Mouse (Mus musculus) hindbrain, embryonic 15.5 days (tissue): ENCODE results near the gene Rubcn. TPM values are rescaled to one million over a fixed set of nuclear protein-coding genes. Genes with fewer than 3 reads are reported as not detected.
A peak's percentile ranks its signal among the peaks of the same experiment; 100 is the strongest.
"Not testable (repeated sequence)": the region's sequence is repeated elsewhere in the genome, so short reads cannot be mapped to it uniquely, and the experiment has no call there.

Experiments
- ATAC-seq: fragments of 200-750 bp; cut with Nextera tagmentation; 2 replicates; pipeline ENCODE4 v1.8.0; 2017; ENCODE audit warnings: low read depth, moderate number of reproducible peaks, moderate TSS enrichment; ENCODE audit not compliant: low FRiP score
- H3K27ac ChIP-seq: fragments of 300-500 bp; sonication (generic); replicated peaks from 2 replicates; pipeline ENCODE4 v1.5.1; 2015; ENCODE audit warnings: mild to moderate bottlenecking, inconsistent platforms
- H3K27me3 ChIP-seq: fragments of 300-500 bp; sonication (generic); 2 replicates; pipeline ENCODE4 v1.6.1; 2015; ENCODE audit warnings: control low read depth, inconsistent platforms
- H3K36me3 ChIP-seq: fragments of 300-500 bp; sonication (generic); 2 replicates; pipeline ENCODE4 v1.6.1; 2015; ENCODE audit warnings: control low read depth, inconsistent platforms
- H3K4me1 ChIP-seq: fragments of 300-500 bp; sonication (generic); replicated peaks from 2 replicates; pipeline ENCODE4 v1.6.1; 2015; ENCODE audit warnings: control low read depth, inconsistent platforms
- H3K4me2 ChIP-seq: fragments of 300-500 bp; sonication (generic); 2 replicates; pipeline ENCODE4 v1.6.1; 2015; ENCODE audit warnings: moderate library complexity, mild to moderate bottlenecking, inconsistent platforms
- H3K4me3 ChIP-seq: fragments of 300-500 bp; sonication (generic); 2 replicates; pipeline ENCODE4 v1.5.1; 2015; ENCODE audit warnings: mild to moderate bottlenecking, inconsistent platforms
- H3K9ac ChIP-seq: fragments of 300-500 bp; sonication (generic); 2 replicates; pipeline ENCODE4 v1.6.1; 2015; ENCODE audit warnings: inconsistent platforms
- H3K9me3 ChIP-seq: fragments of 300-500 bp; sonication (generic); 2 replicates; pipeline ENCODE4 v1.6.1; 2016; ENCODE audit warnings: control low read depth, inconsistent platforms
- WGBS: fragments of 180-500 bp; shearing (Covaris S2); methylation state at CpG from one replicate; pipeline ENCODE4 v1.1.7; 2015; 5-methylcytosine and 5-hydroxymethylcytosine counted together
- polyA plus RNA-seq: library from polyadenylated mRNA; unstranded; fragments of >200 nt; fragmentation: Nextera tagmentation; extraction: Ambion mirVana; gene quantifications from 2 replicates; pipeline ENCODE4 v1.2.1, GENCODE M21; 2015

The Rubcn gene
- 36.1 and 38.4 TPM in 2 replicates for polyA plus RNA-seq

- Histone ChIP-seq H3K4me2 (peak within 1 kb of the TSS; percentile 86), H3K27me3 (no peaks in the 10 kb centered on the region), H3K36me3 (no peaks in the 10 kb centered on the region), H3K9ac (peak within 1 kb of the TSS; percentile 91), H3K27ac (peak within 1 kb of the TSS; percentile 87), H3K9me3 (no peaks in the 10 kb centered on the region), H3K4me1 (peaks cover 37% of the 10 kb centered on the region), H3K4me3 (peak within 1 kb of the TSS; percentile 98)
- under 1% methylated on average over 61 of the region's 83 CpGs for WGBS
- peak; percentile 98 for ATAC-seq
Measured at GRCm38 (mm10) chr16:32877343-32878156, at the start of gene Rubcn, which contains the start of gene Fyttd1. Rubcn (minus strand) TSS chr16:32877766. Fyttd1 (plus strand) TSS chr16:32877500.

GRCm38 (mm10) chr16:32927044-32927443, 49.5 kb upstream of the Rubcn start:
- no peak overlapping the region for H3K4me3 ChIP-seq
- no peaks in the 10 kb centered on the region for H3K27me3 ChIP-seq
- H3K9ac ChIP-seq = no peak overlapping the region
- H3K9me3 ChIP-seq = no peaks in the 10 kb centered on the region
- 0 out of 2 replicates have a peak, but pooled peaks cover 3% of the 10 kb centered on the region for H3K4me1 ChIP-seq
- 94% methylated on average over 8 of the region's 8 CpGs for WGBS
- no peak for ATAC-seq
- H3K27ac ChIP-seq = no peak overlapping the region
- H3K4me2 ChIP-seq = no peak overlapping the region
- peaks cover 8% of the 10 kb centered on the region for H3K36me3 ChIP-seq

- not testable (repeated sequence) for H3K4me2 ChIP-seq, H3K4me1 ChIP-seq, ATAC-seq, H3K9ac ChIP-seq, H3K9me3 ChIP-seq, H3K36me3 ChIP-seq, H3K27me3 ChIP-seq, H3K27ac ChIP-seq, H3K4me3 ChIP-seq
- WGBS = 91% methylated on average over 9 of the region's 9 CpGs
Measured at GRCm38 (mm10) chr16:32926629-32927028, 49.1 kb upstream of the Rubcn start.

GRCm38 (mm10) chr16:32915292-32916068, 37.9 kb upstream of the Rubcn start:
- Histone ChIP-seq H3K36me3 (no peaks in the 10 kb centered on the region), H3K9ac (no peak overlapping the region), H3K4me2 (peak overlapping the region; percentile 87), H3K4me1 (peaks cover 13% of the 10 kb centered on the region), H3K27me3 (no peaks in the 10 kb centered on the region), H3K27ac (no peak overlapping the region), H3K9me3 (0 out of 2 replicates have a peak, but pooled peaks cover 3% of the 10 kb centered on the region), H3K4me3 (peak overlapping the region; percentile 87)
- 75% methylated on average over 9 of the region's 9 CpGs for WGBS
- ATAC-seq = no peak

GRCm38 (mm10) chr16:32913937-32914881, 36.6 kb upstream of the Rubcn start, which contains the start of gene Lrch3:
Lrch3 (plus strand) TSS chr16:32914100.
- Histone ChIP-seq H3K9me3 (no peaks in the 10 kb centered on the region), H3K4me1 (peaks cover 13% of the 10 kb centered on the region), H3K4me2 (peak within 1 kb of the TSS; percentile 87), H3K27me3 (no peaks in the 10 kb centered on the region), H3K4me3 (peak within 1 kb of the TSS; percentile 87), H3K27ac (peak within 1 kb of the TSS; percentile 92), H3K9ac (peak within 1 kb of the TSS; percentile 93), H3K36me3 (no peaks in the 10 kb centered on the region)
- peak; percentile 94 for ATAC-seq
- under 1% methylated on average over 80 of the region's 85 CpGs for WGBS

GRCm38 (mm10) chr16:32913212-32913611, 35.6 kb upstream of the Rubcn start:
- WGBS = 69% methylated on average over 7 of the region's 7 CpGs
- peak overlapping the region; percentile 87; the same call in 1 of the 2 replicates for H3K4me3 ChIP-seq

GRCm38 (mm10) chr16:32906727-32907126, 29.2 kb upstream of the Rubcn start:
- no peak overlapping the region for H3K4me2 ChIP-seq
- ATAC-seq = no peak
- H3K9ac ChIP-seq = no peak overlapping the region
- peaks cover 23% of the 10 kb centered on the region for H3K36me3 ChIP-seq
- H3K4me1 ChIP-seq = no peaks in the 10 kb centered on the region
- H3K27ac ChIP-seq = no peak overlapping the region
- 86% methylated on average over 8 of the region's 8 CpGs for WGBS
- H3K4me3 ChIP-seq = no peak overlapping the region
- H3K9me3 ChIP-seq = no peaks in the 10 kb centered on the region
- H3K27me3 ChIP-seq = no peaks in the 10 kb centered on the region

More at GRCm38 (mm10) chr16:32913212-32913611, 35.6 kb upstream of the Rubcn start:
- H3K36me3 ChIP-seq = no peaks in the 10 kb centered on the region
- H3K4me1 ChIP-seq = peaks cover 13% of the 10 kb centered on the region
- no peaks in the 10 kb centered on the region for H3K9me3 ChIP-seq
- peak overlapping the region; percentile 87 for H3K4me2 ChIP-seq
- ATAC-seq = no peak
- H3K27ac ChIP-seq = no peak overlapping the region
- no peak overlapping the region for H3K9ac ChIP-seq
- no peaks in the 10 kb centered on the region for H3K27me3 ChIP-seq

- WGBS = 80% methylated on average over 2 of the region's 2 CpGs
- no peak for ATAC-seq
- Histone ChIP-seq H3K36me3 (peaks cover 23% of the 10 kb centered on the region), H3K9ac (no peak overlapping the region), H3K9me3 (no peaks in the 10 kb centered on the region), H3K4me1 (no peaks in the 10 kb centered on the region), H3K27ac (no peak overlapping the region), H3K27me3 (no peaks in the 10 kb centered on the region), H3K4me3 (no peak overlapping the region), H3K4me2 (no peak overlapping the region)
Measured at GRCm38 (mm10) chr16:32906186-32906585, 28.6 kb upstream of the Rubcn start.

GRCm38 (mm10) chr16:32902051-32902428, 24.5 kb upstream of the Rubcn start:
- H3K4me1 ChIP-seq = no peaks in the 10 kb centered on the region

GRCm38 (mm10) chr16:32901360-32902050, 23.9 kb upstream of the Rubcn start:
- Histone ChIP-seq H3K4me1 (no peaks in the 10 kb centered on the region), H3K4me3 (no peak overlapping the region), H3K27ac (no peak overlapping the region), H3K4me2 (no peak overlapping the region), H3K9me3 (no peaks in the 10 kb centered on the region), H3K27me3 (no peaks in the 10 kb centered on the region), H3K9ac (no peak overlapping the region), H3K36me3 (peaks cover 33% of the 10 kb centered on the region)
- ATAC-seq = no peak
- 89% methylated on average over 2 of the region's 2 CpGs for whole genome bisulfite sequencing

More at GRCm38 (mm10) chr16:32902051-32902428, 24.5 kb upstream of the Rubcn start:
- ATAC-seq = no peak
- H3K4me2 ChIP-seq = no peak overlapping the region
- H3K9me3 ChIP-seq = no peaks in the 10 kb centered on the region
- H3K27ac ChIP-seq = no peak overlapping the region
- no peaks in the 10 kb centered on the region for H3K27me3 ChIP-seq
- H3K4me3 ChIP-seq = no peak overlapping the region
- WGBS = 75% methylated on average over 3 of the region's 3 CpGs
- H3K9ac ChIP-seq = no peak overlapping the region
- H3K36me3 ChIP-seq = peaks cover 38% of the 10 kb centered on the region

GRCm38 (mm10) chr16:32896126-32896525, 18.6 kb upstream of the Rubcn start:
- Histone ChIP-seq H3K9ac (no peak overlapping the region), H3K4me3 (no peak overlapping the region), H3K4me2 (no peak overlapping the region), H3K27ac (no peak overlapping the region), H3K27me3 (no peaks in the 10 kb centered on the region), H3K4me1 (no peaks in the 10 kb centered on the region), H3K9me3 (no peaks in the 10 kb centered on the region), H3K36me3 (peaks cover 51% of the 10 kb centered on the region)
- no peak for ATAC-seq
